Mouse (Mus musculus) limb, embryonic 13.5 days (tissue): Measurements from ENCODE around the gene BC024978. TPM values are rescaled to one million over a fixed set of nuclear protein-coding genes. Genes with fewer than 3 reads are reported as not detected.

ENCODE experiments used
- ATAC-seq: fragments of 200-750 bp; cut with Nextera tagmentation; 2 replicates; pipeline ENCODE4 v1.8.0; 2017; ENCODE audit warnings: low read depth, moderate number of reproducible peaks, moderate TSS enrichment; ENCODE audit not compliant: low FRiP score
- H3K27ac ChIP-seq: fragments of 300-500 bp; sonication (generic); 2 replicates; pipeline ENCODE4 v1.5.1; 2015; ENCODE audit warnings: inconsistent platforms, mild to moderate bottlenecking, moderate library complexity
- H3K27me3 ChIP-seq: fragments of 300-500 bp; sonication (generic); 2 replicates; pipeline ENCODE4 v1.6.1; 2015; ENCODE audit warnings: mild to moderate bottlenecking, inconsistent platforms
- H3K36me3 ChIP-seq: fragments of 300-500 bp; sonication (generic); 2 replicates; pipeline ENCODE4 v1.6.1; 2015; ENCODE audit warnings: inconsistent platforms, mild to moderate bottlenecking, moderate library complexity
- H3K4me1 ChIP-seq: fragments of 300-500 bp; sonication (generic); 2 replicates; pipeline ENCODE4 v1.6.1; 2015; ENCODE audit warnings: inconsistent platforms
- H3K4me2 ChIP-seq: fragments of 300-500 bp; sonication (generic); replicated peaks from 2 replicates; pipeline ENCODE4 v1.6.1; 2015; ENCODE audit warnings: inconsistent platforms, mild to moderate bottlenecking, moderate library complexity
- H3K4me3 ChIP-seq: fragments of 300-500 bp; sonication (generic); 2 replicates; pipeline ENCODE4 v1.5.1; 2015; ENCODE audit warnings: moderate library complexity, mild to moderate bottlenecking, inconsistent platforms
- H3K9ac ChIP-seq: fragments of 300-500 bp; sonication (generic); 2 replicates; pipeline ENCODE4 v1.6.1; 2015; ENCODE audit warnings: mild to moderate bottlenecking, inconsistent platforms
- H3K9me3 ChIP-seq: fragments of 300-500 bp; sonication (generic); 2 replicates; pipeline ENCODE4 v1.6.1; 2016; ENCODE audit warnings: inconsistent platforms
- WGBS: fragments of 180-500 bp; shearing (Covaris S2); methylation state at CpG from one replicate; pipeline ENCODE4 v1.1.7; 2015; 5-methylcytosine and 5-hydroxymethylcytosine counted together
- microRNA counts: library from miRNA; unstranded; fragments of <30 nt; microRNA quantifications from one replicate; lab custom pipeline; 2016
- microRNA-seq: library from miRNA; unstranded; fragments of <30 nt; microRNA quantifications from one replicate; pipeline ENCODE4, GENCODE M21; 2016
- polyA plus RNA-seq: library from polyadenylated mRNA; unstranded; fragments of >200 nt; fragmentation: Nextera tagmentation; extraction: Ambion mirVana; gene quantifications from 2 replicates; pipeline ENCODE4 v1.2.1, GENCODE M21; 2015

Gene BC024978
- polyA plus RNA-seq, 1 experiment from 2014 or later: 3.6 TPM

- Histone ChIP-seq H3K4me2 (no peak overlapping the region), H3K4me1 (peaks cover 32% of the 10 kb centered on the region), H3K27ac (no peak overlapping the region), H3K9ac (no peak overlapping the region), H3K4me3 (no peak overlapping the region), H3K27me3 (no peaks in the 10 kb centered on the region), H3K36me3 (peaks cover 23% of the 10 kb centered on the region), H3K9me3 (no peaks in the 10 kb centered on the region)
- no peak for ATAC-seq
- WGBS: 64% methylated on average over 3 of the region's 3 CpGs
These were observed 60.1 kb downstream of the BC024978 start for GRCm38 (mm10) chr7:27255721-27256120.

GRCm38 (mm10) chr7:27257046-27257851, 61.7 kb downstream of the BC024978 start:
- Histone ChIP-seq H3K4me2 (peak overlapping the region; percentile 89), H3K9me3 (no peaks in the 10 kb centered on the region), H3K27ac (peak overlapping the region; percentile 80), H3K36me3 (peaks cover 25% of the 10 kb centered on the region), H3K27me3 (no peaks in the 10 kb centered on the region), H3K4me1 (peaks cover 40% of the 10 kb centered on the region), H3K4me3 (peak overlapping the region; percentile 80), H3K9ac (peak overlapping the region; percentile 32; the same call in 1 of the 2 replicates)
- 13% methylated on average over 27 of the region's 27 CpGs for WGBS
- peak; percentile 5; the same call in 1 of the 2 replicates for ATAC-seq

GRCm38 (mm10) chr7:27257852-27258204, 62.2 kb downstream of the BC024978 start:
- ATAC-seq: peak; percentile 30
- no peak overlapping the region; the same call in none of the 2 replicates for H3K9ac ChIP-seq
- peak overlapping the region; percentile 89 for H3K4me2 ChIP-seq
- H3K4me3 ChIP-seq: peak overlapping the region; percentile 80
- H3K4me1 ChIP-seq: peaks cover 40% of the 10 kb centered on the region
- no peaks in the 10 kb centered on the region for H3K27me3 ChIP-seq
- no peaks in the 10 kb centered on the region for H3K9me3 ChIP-seq
- peak overlapping the region; percentile 80 for H3K27ac ChIP-seq
- 2% methylated on average over 3 of the region's 6 CpGs for WGBS
- peaks cover 29% of the 10 kb centered on the region for H3K36me3 ChIP-seq

DNA sequence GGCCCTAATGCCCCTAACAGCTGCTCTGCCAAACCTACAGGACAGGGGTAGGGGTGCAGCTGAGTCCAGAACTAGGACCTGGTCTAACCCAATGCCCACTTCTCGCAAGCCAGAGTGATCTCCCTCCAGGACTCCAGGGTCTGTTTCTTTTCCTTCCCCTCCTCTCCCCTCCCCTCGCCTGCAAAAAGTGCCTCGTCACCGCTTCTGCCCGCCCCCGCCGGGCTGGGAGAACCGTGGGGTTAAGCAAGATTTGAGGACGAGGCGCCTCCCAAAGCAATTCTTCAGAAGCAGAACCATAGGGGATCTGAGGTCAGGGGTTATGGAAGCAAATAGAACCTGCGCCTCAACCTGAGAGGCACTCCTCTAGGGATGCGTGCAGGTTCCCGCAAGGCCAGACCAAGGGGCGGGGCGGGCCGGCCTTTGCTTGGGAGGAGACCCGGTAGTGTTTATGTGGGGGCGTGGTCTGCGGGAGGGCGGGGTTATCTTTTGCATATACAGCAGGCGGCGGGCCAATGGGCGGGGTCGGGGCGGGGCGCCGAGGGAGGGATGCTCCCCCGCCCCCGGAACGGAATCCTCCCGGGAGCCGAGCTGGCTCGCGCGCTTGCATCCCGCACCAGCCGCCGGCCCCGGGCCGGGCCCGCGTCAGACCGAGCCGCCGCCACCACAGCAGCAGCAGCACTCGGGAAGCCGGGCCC, 62.8 kb downstream of the BC024978 start, which contains the start of gene Numbl:
TSS of gene Numbl (plus strand) at position 229 of the 695 bp plus-strand sequence.
- Histone ChIP-seq H3K36me3 (peaks cover 32% of the 10 kb centered on the region), H3K4me3 (peak within 1 kb of the TSS; percentile 80), H3K27ac (peak within 1 kb of the TSS; percentile 85), H3K27me3 (no peaks in the 10 kb centered on the region), H3K4me1 (peaks cover 40% of the 10 kb centered on the region), H3K4me2 (peak within 1 kb of the TSS; percentile 89), H3K9me3 (no peaks in the 10 kb centered on the region), H3K9ac (peak within 1 kb of the TSS; percentile 86)
- ATAC-seq: peak; percentile 78
- under 1% methylated on average over 45 of the region's 47 CpGs for WGBS

GRCm38 (mm10) chr7:27259271-27259721, 63.7 kb downstream of the BC024978 start:
- peak overlapping the region; percentile 80 for H3K4me3 ChIP-seq
- H3K4me1 ChIP-seq: peaks cover 40% of the 10 kb centered on the region
- H3K36me3 ChIP-seq: peaks cover 34% of the 10 kb centered on the region
- H3K27ac ChIP-seq: peak overlapping the region; percentile 85
- 5% methylated on average over 9 of the region's 9 CpGs for WGBS
- H3K4me2 ChIP-seq: peak overlapping the region; percentile 89
- peak overlapping the region; percentile 86 for H3K9ac ChIP-seq
- no peaks in the 10 kb centered on the region for H3K27me3 ChIP-seq
- no peaks in the 10 kb centered on the region for H3K9me3 ChIP-seq
- 0 out of 2 replicates have a peak, but pooled peaks have one; percentile 10 for ATAC-seq

DNA sequence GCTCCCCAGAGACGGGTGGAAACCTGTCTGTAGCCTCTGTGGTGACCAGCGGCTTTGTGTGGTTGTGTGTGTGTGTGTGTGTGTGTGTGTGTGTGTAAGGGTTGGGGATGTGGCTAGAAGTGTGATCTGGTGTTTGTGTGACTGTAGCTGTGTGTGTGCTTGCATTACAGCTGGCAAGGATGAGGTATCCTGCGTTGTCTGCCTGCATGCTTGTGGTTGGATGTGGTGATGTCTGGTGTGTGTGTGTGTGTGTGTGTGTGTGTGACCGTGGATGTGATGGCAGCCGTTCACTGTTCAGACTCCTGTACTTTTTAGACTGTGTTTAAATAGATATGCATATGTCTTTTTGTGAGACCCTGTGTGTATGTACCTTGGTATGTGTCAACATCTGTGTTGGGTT, 64.2 kb downstream of the BC024978 start:
- Histone ChIP-seq H3K9me3 (no peaks in the 10 kb centered on the region), H3K4me3 (peak overlapping the region; percentile 80), H3K36me3 (peaks cover 35% of the 10 kb centered on the region), H3K27ac (peak overlapping the region; percentile 85; the same call in 1 of the 2 replicates), H3K4me2 (peak overlapping the region; percentile 89), H3K27me3 (no peaks in the 10 kb centered on the region), H3K4me1 (peaks cover 40% of the 10 kb centered on the region), H3K9ac (peak overlapping the region; percentile 86)
- 37% methylated on average over 5 of the region's 5 CpGs for WGBS
- no peak for ATAC-seq

MicroRNA genes within 50 kb of the gene (microRNA counts, 519-probe panel; counts per million panel counts)
- microRNA mmu-miR-1191 (lab: Ali Mortazavi, UCI): not detected

Small RNA genes lying within 50 kb of the gene (microRNA-seq; reads per million reads assigned to microRNA genes)
- gene Mir1191 (1.4 reads per million), gene Mir3101 (0.70 reads per million)

Other genes starting within 250 kb of the BC024978 start
- gene Cyp2a12, start 166.7 kb upstream of the BC024978 start, polyA plus RNA-seq: not detected in 2 replicates
- not detected in 2 replicates for gene Cyp2f2, start 75.9 kb upstream of the BC024978 start, polyA plus RNA-seq
- 0.33 TPM in 1 of 2 replicates, not detected in the other for gene Cyp2t4, start 42.1 kb upstream of the BC024978 start, polyA plus RNA-seq
- 74.3 and 76.0 TPM in 2 replicates for gene Egln2, start 29.0 kb upstream of the BC024978 start, polyA plus RNA-seq
- gene Rab4b, start 16.9 kb upstream of the BC024978 start, polyA plus RNA-seq: 69.4 and 71.7 TPM in 2 replicates
- gene Gm21983, start 14.7 kb upstream of the BC024978 start, polyA plus RNA-seq: 2.6 and 4.5 TPM in 2 replicates
- gene Mia, start 14.6 kb upstream of the BC024978 start, polyA plus RNA-seq: 126 and 145 TPM in 2 replicates
- 285 TPM in 2 replicates for gene Snrpa, start 490 bp downstream of the BC024978 start, polyA plus RNA-seq
- gene Itpkc, start 32.9 kb downstream of the BC024978 start, polyA plus RNA-seq: 6.6 and 7.2 TPM in 2 replicates
- gene Coq8b, start 37.2 kb downstream of the BC024978 start, polyA plus RNA-seq: 17.7 and 18.5 TPM in 2 replicates
- 32.3 and 34.1 TPM in 2 replicates for gene Numbl, start 62.7 kb downstream of the BC024978 start, polyA plus RNA-seq
- gene Ltbp4, start 141.9 kb downstream of the BC024978 start, polyA plus RNA-seq: 25.8 and 29.3 TPM in 2 replicates
- 49.2 and 54.5 TPM in 2 replicates for gene Shkbp1, start 160.2 kb downstream of the BC024978 start, polyA plus RNA-seq
- not detected in 2 replicates for gene Gm20479, start 161.6 kb downstream of the BC024978 start, polyA plus RNA-seq